Mouse (Mus musculus): ENCODE results near the gene Kcnt2. TPM values are rescaled to one million over a fixed set of nuclear protein-coding genes. Genes with fewer than 3 reads are reported as not detected.

Kcnt2 gene
- polyA plus RNA-seq, 1 experiment from 2014 or later = 0.49 TPM

DNA sequence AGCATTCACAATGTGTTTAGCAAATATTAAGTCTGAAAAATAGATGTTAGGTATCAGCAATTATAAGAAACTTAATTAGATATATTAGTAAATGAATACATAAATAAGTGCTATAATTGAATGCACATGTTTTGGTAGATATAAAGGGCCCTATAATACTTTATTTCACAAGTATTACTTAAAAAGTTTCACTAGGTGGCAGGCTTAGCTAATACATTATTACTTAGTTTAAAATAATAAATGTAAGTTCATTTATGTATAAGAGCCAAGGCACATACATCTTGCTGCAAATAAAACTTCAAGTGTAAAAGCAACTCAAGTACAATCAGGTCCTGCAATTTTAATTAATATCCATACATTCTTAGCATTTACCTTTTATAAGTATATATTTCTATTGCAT, 302.8 kb downstream of the Kcnt2 start:
- no peak for ATAC-seq (replicated peaks; ENCODE audit: low FRiP score)

GRCm38 (mm10) chr1:140560801-140561200, 314.8 kb downstream of the Kcnt2 start:
- DNase-seq (ENCODE audit: low spot score) (no peak), ATAC-seq (replicated peaks; ENCODE audit: low FRiP score) (no peak)
- Histone ChIP-seq H3K4me3 (ENCODE audit: low read depth, low read length) (no peak overlapping the region), H3K27ac (ENCODE audit: low read depth, low read length) (no peak overlapping the region), H3K4me1 (replicated peaks; ENCODE audit: control insufficient read depth, insufficient read depth, low read length) (no peaks in the 10 kb centered on the region), H3K9me3 (ENCODE audit: control insufficient read depth, low read length) (no peaks in the 10 kb centered on the region), H3K4me2 (no peak overlapping the region), H3K9ac (ENCODE audit: low read depth, low read length) (no peak overlapping the region), H3K27me3 (replicated peaks; ENCODE audit: control insufficient read depth, insufficient read depth, low read length) (no peaks in the 10 kb centered on the region), H3K36me3 (ENCODE audit: control insufficient read depth, insufficient read depth, low read length) (no peaks in the 10 kb centered on the region)

More for the DNA sequence above, 302.8 kb downstream of the Kcnt2 start:
- no peak for DNase-seq (ENCODE audit: low spot score)
- H3K4me1 ChIP-seq (replicated peaks; ENCODE audit: control insufficient read depth, insufficient read depth, low read length) = no peaks in the 10 kb centered on the region
- no peaks in the 10 kb centered on the region for H3K36me3 ChIP-seq (ENCODE audit: control insufficient read depth, insufficient read depth, low read length)
- no peaks in the 10 kb centered on the region for H3K27me3 ChIP-seq (replicated peaks; ENCODE audit: control insufficient read depth, insufficient read depth, low read length)
- H3K4me2 ChIP-seq = no peak overlapping the region
- H3K9me3 ChIP-seq (ENCODE audit: control insufficient read depth, low read length) = no peaks in the 10 kb centered on the region
- H3K9ac ChIP-seq (ENCODE audit: low read depth, low read length) = no peak overlapping the region
- H3K4me3 ChIP-seq (ENCODE audit: low read depth, low read length) = no peak overlapping the region
- no peak overlapping the region for H3K27ac ChIP-seq (ENCODE audit: low read depth, low read length)

GRCm38 (mm10) chr1:140572141-140572540, 326.2 kb downstream of the Kcnt2 start:
- H3K9me3 ChIP-seq (ENCODE audit: control insufficient read depth, low read length) = no peaks in the 10 kb centered on the region
- no peak overlapping the region for H3K27ac ChIP-seq (ENCODE audit: low read depth, low read length)
- H3K4me3 ChIP-seq (ENCODE audit: low read depth, low read length) = no peak overlapping the region
- H3K4me1 ChIP-seq (replicated peaks; ENCODE audit: control insufficient read depth, insufficient read depth, low read length) = no peaks in the 10 kb centered on the region
- no peaks in the 10 kb centered on the region for H3K27me3 ChIP-seq (replicated peaks; ENCODE audit: control insufficient read depth, insufficient read depth, low read length)
- no peaks in the 10 kb centered on the region for H3K36me3 ChIP-seq (ENCODE audit: control insufficient read depth, insufficient read depth, low read length)
- ATAC-seq (replicated peaks; ENCODE audit: low FRiP score) (no peak), DNase-seq (ENCODE audit: low spot score) (no peak)
- no peak overlapping the region for H3K4me2 ChIP-seq
- H3K9ac ChIP-seq (ENCODE audit: low read depth, low read length) = no peak overlapping the region
- 58% methylated on average over 7 of the region's 7 CpGs for WGBS

DNA sequence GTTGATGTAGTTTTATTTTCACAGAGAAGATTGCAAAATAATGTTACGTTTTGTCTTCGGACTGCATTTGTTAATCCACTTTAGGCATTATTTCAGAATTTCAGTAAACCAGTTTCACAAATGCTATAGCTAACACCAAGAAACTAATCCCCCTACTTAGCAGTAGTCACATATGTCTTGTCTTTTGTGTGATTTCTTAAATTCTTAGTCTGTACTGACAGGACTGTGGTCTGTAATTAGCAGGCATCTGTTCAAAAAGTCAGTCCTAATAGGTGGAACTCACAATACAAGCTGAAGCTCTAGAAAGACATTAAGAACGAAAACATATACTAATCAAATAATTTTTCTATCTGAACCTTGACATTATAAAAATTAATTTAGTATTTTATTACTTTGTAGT, 332.6 kb downstream of the Kcnt2 start:
- DNase-seq (ENCODE audit: low spot score) (no peak), ATAC-seq (replicated peaks; ENCODE audit: low FRiP score) (no peak)
- Histone ChIP-seq H3K4me3 (ENCODE audit: low read depth, low read length) (no peak overlapping the region), H3K27ac (ENCODE audit: low read depth, low read length) (no peak overlapping the region), H3K36me3 (ENCODE audit: control insufficient read depth, insufficient read depth, low read length) (no peaks in the 10 kb centered on the region), H3K9me3 (ENCODE audit: control insufficient read depth, low read length) (no peaks in the 10 kb centered on the region), H3K4me2 (no peak overlapping the region), H3K4me1 (replicated peaks; ENCODE audit: control insufficient read depth, insufficient read depth, low read length) (no peaks in the 10 kb centered on the region), H3K27me3 (replicated peaks; ENCODE audit: control insufficient read depth, insufficient read depth, low read length) (no peaks in the 10 kb centered on the region), H3K9ac (ENCODE audit: low read depth, low read length) (no peak overlapping the region)
- 85% methylated on average over 3 of the region's 3 CpGs for WGBS

- no peak for ATAC-seq (replicated peaks; ENCODE audit: low FRiP score)
Observed at GRCm38 (mm10) chr1:140588302-140588701, 342.3 kb downstream of the Kcnt2 start.

GRCm38 (mm10) chr1:140608765-140609297, 362.9 kb downstream of the Kcnt2 start:
- Histone ChIP-seq H3K4me3 (ENCODE audit: low read depth, low read length) (no peak overlapping the region), H3K9ac (ENCODE audit: low read depth, low read length) (no peak overlapping the region), H3K9me3 (ENCODE audit: control insufficient read depth, low read length) (no peaks in the 10 kb centered on the region), H3K4me2 (no peak overlapping the region), H3K4me1 (replicated peaks; ENCODE audit: control insufficient read depth, insufficient read depth, low read length) (no peaks in the 10 kb centered on the region), H3K27ac (ENCODE audit: low read depth, low read length) (no peak overlapping the region), H3K27me3 (replicated peaks; ENCODE audit: control insufficient read depth, insufficient read depth, low read length) (no peaks in the 10 kb centered on the region), H3K36me3 (ENCODE audit: control insufficient read depth, insufficient read depth, low read length) (no peaks in the 10 kb centered on the region)
- ATAC-seq (replicated peaks; ENCODE audit: low FRiP score) (no peak), DNase-seq (ENCODE audit: low spot score) (no peak)
- 86% methylated on average over 4 of the region's 4 CpGs for WGBS

More at GRCm38 (mm10) chr1:140588302-140588701, 342.3 kb downstream of the Kcnt2 start:
- Histone ChIP-seq H3K27me3 (replicated peaks; ENCODE audit: control insufficient read depth, insufficient read depth, low read length) (no peaks in the 10 kb centered on the region), H3K4me3 (ENCODE audit: low read depth, low read length) (no peak overlapping the region), H3K36me3 (ENCODE audit: control insufficient read depth, insufficient read depth, low read length) (no peaks in the 10 kb centered on the region), H3K9ac (ENCODE audit: low read depth, low read length) (no peak overlapping the region), H3K27ac (ENCODE audit: low read depth, low read length) (no peak overlapping the region), H3K4me2 (no peak overlapping the region), H3K4me1 (replicated peaks; ENCODE audit: control insufficient read depth, insufficient read depth, low read length) (no peaks in the 10 kb centered on the region), H3K9me3 (ENCODE audit: control insufficient read depth, low read length) (no peaks in the 10 kb centered on the region)
- no peak for DNase-seq (ENCODE audit: low spot score)
- WGBS = 61% methylated on average over 3 of the region's 3 CpGs

GRCm38 (mm10) chr1:140613101-140613500, 367.1 kb downstream of the Kcnt2 start:
- no peaks in the 10 kb centered on the region for H3K4me1 ChIP-seq (replicated peaks; ENCODE audit: control insufficient read depth, insufficient read depth, low read length)
- DNase-seq (ENCODE audit: low spot score) = no peak
- H3K9ac ChIP-seq (ENCODE audit: low read depth, low read length) = no peak overlapping the region
- no peak overlapping the region for H3K4me2 ChIP-seq
- WGBS = 65% methylated on average over 1 of the region's 1 CpGs
- ATAC-seq (replicated peaks; ENCODE audit: low FRiP score) = no peak
- H3K36me3 ChIP-seq (ENCODE audit: control insufficient read depth, insufficient read depth, low read length) = no peaks in the 10 kb centered on the region
- no peak overlapping the region for H3K27ac ChIP-seq (ENCODE audit: low read depth, low read length)
- H3K27me3 ChIP-seq (replicated peaks; ENCODE audit: control insufficient read depth, insufficient read depth, low read length) = no peaks in the 10 kb centered on the region
- no peak overlapping the region for H3K4me3 ChIP-seq (ENCODE audit: low read depth, low read length)
- H3K9me3 ChIP-seq (ENCODE audit: control insufficient read depth, low read length) = no peaks in the 10 kb centered on the region

GRCm38 (mm10) chr1:140614840-140615239, 368.9 kb downstream of the Kcnt2 start:
- no peak overlapping the region for H3K27ac ChIP-seq (ENCODE audit: low read depth, low read length)
- DNase-seq (ENCODE audit: low spot score) (no peak), ATAC-seq (replicated peaks; ENCODE audit: low FRiP score) (no peak)
- H3K9me3 ChIP-seq (ENCODE audit: control insufficient read depth, low read length) = no peaks in the 10 kb centered on the region
- H3K9ac ChIP-seq (ENCODE audit: low read depth, low read length) = no peak overlapping the region
- no peaks in the 10 kb centered on the region for H3K4me1 ChIP-seq (replicated peaks; ENCODE audit: control insufficient read depth, insufficient read depth, low read length)
- no peak overlapping the region for H3K4me3 ChIP-seq (ENCODE audit: low read depth, low read length)
- no peak overlapping the region for H3K4me2 ChIP-seq
- 78% methylated on average over 2 of the region's 2 CpGs for WGBS
- H3K27me3 ChIP-seq (replicated peaks; ENCODE audit: control insufficient read depth, insufficient read depth, low read length) = no peaks in the 10 kb centered on the region
- H3K36me3 ChIP-seq (ENCODE audit: control insufficient read depth, insufficient read depth, low read length) = no peaks in the 10 kb centered on the region

GRCm38 (mm10) chr1:140618164-140618563, 372.2 kb downstream of the Kcnt2 start:
- no peaks in the 10 kb centered on the region for H3K36me3 ChIP-seq (ENCODE audit: control insufficient read depth, insufficient read depth, low read length)
- H3K4me1 ChIP-seq (replicated peaks; ENCODE audit: control insufficient read depth, insufficient read depth, low read length) = no peaks in the 10 kb centered on the region
- no peak overlapping the region for H3K4me2 ChIP-seq
- no peak overlapping the region for H3K4me3 ChIP-seq (ENCODE audit: low read depth, low read length)
- H3K27me3 ChIP-seq (replicated peaks; ENCODE audit: control insufficient read depth, insufficient read depth, low read length) = no peaks in the 10 kb centered on the region
- H3K27ac ChIP-seq (ENCODE audit: low read depth, low read length) = no peak overlapping the region
- DNase-seq (ENCODE audit: low spot score) (no peak), ATAC-seq (replicated peaks; ENCODE audit: low FRiP score) (no peak)
- H3K9ac ChIP-seq (ENCODE audit: low read depth, low read length) = no peak overlapping the region
- no peaks in the 10 kb centered on the region for H3K9me3 ChIP-seq (ENCODE audit: control insufficient read depth, low read length)
